Mouse (Mus musculus) CH12.LX (cell line): ENCODE results near the gene Snx30. TPM values are rescaled to one million over a fixed set of nuclear protein-coding genes. Genes with fewer than 3 reads are reported as not detected.

Experiments used
- DNase-seq: peaks from one replicate; pipeline ENCODE4 v3.0.0-alpha.2; 2013; ENCODE audit errors: extremely low read depth
- H3K27ac ChIP-seq: 2 replicates; pipeline ENCODE4 v1.5.1; 2012; ENCODE audit warnings: low read depth, mild to moderate bottlenecking, control low read depth, moderate library complexity; ENCODE audit not compliant: insufficient read depth
- H3K27me3 ChIP-seq: replicated peaks from 2 replicates; pipeline ENCODE3; 2012; ENCODE audit warnings: inconsistent platforms
- H3K36me3 ChIP-seq, 2 experiments: replicated peaks in 1 of 2; 2 replicates each; pipeline versions ENCODE3 to v1.6.1; 2012; ENCODE audit warnings: inconsistent platforms in 1 of 2, low read length in 1 of 2, mild to moderate bottlenecking in 1 of 2, mixed read lengths in 1 of 2, moderate library complexity in 1 of 2; ENCODE audit not compliant: control insufficient read depth in 1 of 2, insufficient read depth in 1 of 2
- H3K4me1 ChIP-seq, 2 experiments: 2 replicates each; pipeline ENCODE4 v1.6.1; 2012; ENCODE audit warnings: inconsistent platforms in 1 of 2, moderate library complexity in 1 of 2; ENCODE audit not compliant: insufficient read depth in 2 of 2, control insufficient read depth in 1 of 2
- H3K4me2 ChIP-seq: 2 replicates; pipeline ENCODE4 v1.6.1; 2012; ENCODE audit warnings: low read depth, mild to moderate bottlenecking, control low read depth; ENCODE audit not compliant: poor library complexity, insufficient read depth, severe bottlenecking
- H3K4me3 ChIP-seq, 3 experiments: fragments of 150-350 bp in 1 of 3; sonication (generic) in 1 of 3; replicated peaks in 1 of 3; 2 replicates each; pipeline versions ENCODE3 to v1.5.1; 2011 to 2012; ENCODE audit warnings: low read depth in 2 of 3, low read length in 2 of 3, mild to moderate bottlenecking in 2 of 3, moderate library complexity in 2 of 3, control low read depth in 1 of 3, improper control_type of control experiment in 1 of 3, inconsistent platforms in 1 of 3, mixed read lengths in 1 of 3; ENCODE audit not compliant: poor library complexity in 1 of 3
- H3K79me2 ChIP-seq: replicated peaks from 2 replicates; pipeline ENCODE4 v1.6.1; 2012; ENCODE audit warnings: mild to moderate bottlenecking, moderate library complexity; ENCODE audit not compliant: control insufficient read depth, poor library complexity, insufficient read depth, severe bottlenecking; ENCODE audit errors: extremely low read depth
- H3K9ac ChIP-seq: 2 replicates; pipeline ENCODE4 v1.6.1; 2012; ENCODE audit warnings: low read depth, mild to moderate bottlenecking, control low read depth, moderate library complexity; ENCODE audit not compliant: insufficient read depth
- H3K9me3 ChIP-seq: replicated peaks from 2 replicates; pipeline ENCODE3; 2012; ENCODE audit warnings: low read length, inconsistent platforms, mixed read lengths
- BHLHE40 ChIP-seq: IDR thresholded peaks from 2 replicates; pipeline ENCODE4 v1.6.1; 2011; ENCODE audit warnings: mild to moderate bottlenecking, low read depth, low read length, improper control_type of control experiment
- CHD2 ChIP-seq: IDR thresholded peaks from 2 replicates; pipeline ENCODE4 v1.6.1; 2011; ENCODE audit warnings: low read length, improper control_type of control experiment
- ELF1 ChIP-seq: IDR thresholded peaks from 2 replicates; pipeline ENCODE4 v1.6.1; 2014; ENCODE audit warnings: low read depth, mild to moderate bottlenecking, inconsistent platforms, low read length, improper control_type of control experiment
- EP300 ChIP-seq: IDR thresholded peaks from 2 replicates; pipeline ENCODE4 v1.6.1; 2011; ENCODE audit warnings: low read length, improper control_type of control experiment
- ETS1 ChIP-seq: conservative IDR thresholded peaks from 2 replicates; pipeline ENCODE4 v1.6.1; 2012; ENCODE audit warnings: low read depth, mild to moderate bottlenecking, inconsistent platforms, low read length, improper control_type of control experiment, moderate library complexity
- IRF4 ChIP-seq: IDR thresholded peaks from 2 replicates; pipeline ENCODE4 v1.6.1; 2014; ENCODE audit warnings: low read depth, mild to moderate bottlenecking, inconsistent platforms, low read length, improper control_type of control experiment
- KAT2A ChIP-seq: IDR thresholded peaks from 2 replicates; pipeline ENCODE4 v1.6.1; 2012; ENCODE audit warnings: low read length, improper control_type of control experiment, inconsistent platforms; ENCODE audit not compliant: insufficient replicate concordance
- MAZ ChIP-seq: IDR thresholded peaks from 2 replicates; pipeline ENCODE4 v1.6.1; 2012; ENCODE audit warnings: low read depth, mild to moderate bottlenecking, inconsistent platforms, low read length, improper control_type of control experiment, moderate library complexity
- MEF2A ChIP-seq: IDR thresholded peaks from 2 replicates; pipeline ENCODE4 v1.6.1; 2014; ENCODE audit warnings: low read depth, mild to moderate bottlenecking, inconsistent platforms, low read length, improper control_type of control experiment, borderline replicate concordance
- MXI1 ChIP-seq: IDR thresholded peaks from 2 replicates; pipeline ENCODE4 v1.6.1; 2011; ENCODE audit warnings: mild to moderate bottlenecking, low read depth, low read length, improper control_type of control experiment
- MYC ChIP-seq: IDR thresholded peaks from 2 replicates; pipeline ENCODE4 v1.6.1; 2011; ENCODE audit warnings: low read depth, mild to moderate bottlenecking, improper control_type of control experiment, low read length
- NELFE ChIP-seq: IDR thresholded peaks from 2 replicates; pipeline ENCODE4 v1.6.1; 2011; ENCODE audit warnings: low read depth, low read length, improper control_type of control experiment
- NRF1 ChIP-seq: IDR thresholded peaks from 2 replicates; pipeline ENCODE4 v1.6.1; 2014; ENCODE audit warnings: low read depth, mild to moderate bottlenecking, inconsistent platforms, low read length, improper control_type of control experiment, moderate library complexity
- PAX5 ChIP-seq: IDR thresholded peaks from 2 replicates; pipeline ENCODE4 v1.6.1; 2012; ENCODE audit warnings: low read length, inconsistent platforms, mixed read lengths
- POLR2A ChIP-seq: IDR thresholded peaks from 2 replicates; pipeline ENCODE4 v1.6.1; 2011; ENCODE audit warnings: low read depth, mild to moderate bottlenecking, improper control_type of control experiment, low read length
- POLR2AphosphoS2 ChIP-seq: IDR thresholded peaks from 2 replicates; pipeline ENCODE4 v1.6.1; 2011; ENCODE audit warnings: low read depth, low read length, improper control_type of control experiment
- RCOR1 ChIP-seq: conservative IDR thresholded peaks from 2 replicates; pipeline ENCODE4 v1.6.1; 2012; ENCODE audit warnings: low read depth, mild to moderate bottlenecking, inconsistent platforms, low read length, improper control_type of control experiment
- SIN3A ChIP-seq: IDR thresholded peaks from 2 replicates; pipeline ENCODE4 v1.6.1; 2012; ENCODE audit warnings: low read length, improper control_type of control experiment, inconsistent platforms
- SMC3 ChIP-seq: IDR thresholded peaks from 2 replicates; pipeline ENCODE4 v1.6.1; 2011; ENCODE audit warnings: low read depth, low read length, improper control_type of control experiment
- TBP ChIP-seq: conservative IDR thresholded peaks from 2 replicates; pipeline ENCODE4 v1.6.1; 2011; ENCODE audit warnings: low read depth, low read length, improper control_type of control experiment
- TCF12 ChIP-seq: IDR thresholded peaks from 2 replicates; pipeline ENCODE4 v1.6.1; 2014; ENCODE audit warnings: low read depth, mild to moderate bottlenecking, inconsistent platforms, low read length, improper control_type of control experiment
- USF1 ChIP-seq: IDR thresholded peaks from 2 replicates; pipeline ENCODE4 v1.6.1; 2014; ENCODE audit warnings: low read depth, mild to moderate bottlenecking, inconsistent platforms, low read length, improper control_type of control experiment
- ZC3H11A ChIP-seq: IDR thresholded peaks from 2 replicates; pipeline ENCODE4 v1.6.1; 2012; ENCODE audit warnings: low read depth, mild to moderate bottlenecking, inconsistent platforms, low read length, improper control_type of control experiment
- ZKSCAN1 ChIP-seq: IDR thresholded peaks from 2 replicates; pipeline ENCODE4 v1.6.1; 2012; ENCODE audit warnings: low read depth, inconsistent platforms, low read length, improper control_type of control experiment, borderline replicate concordance
- ZNF384 ChIP-seq: IDR thresholded peaks from 2 replicates; pipeline ENCODE4 v1.6.1; 2012; ENCODE audit warnings: low read depth, low read length, improper control_type of control experiment, inconsistent platforms
- dilution Hi-C: fragments of 300-500 bp; cut with MboI; formaldehyde crosslinking; loops from 2 replicates; pipeline ENCODE4 v1.14.3; 2020; ENCODE audit warnings: low sequenced_read_pairs; ENCODE audit not compliant: extremely low pct_unique_long_range_greater_than_20kb, extremely low pct_ligation_motif_present
- in situ Hi-C: fragments of 300-500 bp; cut with MboI; formaldehyde crosslinking; loops from 3 replicates; pipeline ENCODE4 v1.14.3; 2019; ENCODE audit warnings: low sequenced_read_pairs, low pct_ligation_motif_present, low pct_unique_long_range_greater_than_20kb, mixed read lengths
- polyA plus RNA-seq: library from polyadenylated mRNA; unstranded; fragments of >175 nt; gene quantifications from 2 replicates; pipeline ENCODE4 v1.2.1, GENCODE M21; 2012; ENCODE audit warnings: low read depth; ENCODE audit not compliant: insufficient read length
- total RNA-seq, 2 experiments: library from RNA; depleted of rRNA; stranded (reverse); fragments of 300-350 nt in 1 of 2; fragments of >200 nt in 1 of 2; gene quantifications; 2 replicates each; pipeline ENCODE4 v1.2.3; 2012 to 2014

The Snx30 gene
- total and polyA plus RNA-seq, 3 experiments, result 7.9 to 16.9 (median 8.4) TPM

- Histone ChIP-seq H3K9ac (0 out of 2 replicates have a peak overlapping the region, but pooled peaks have one; percentile 14), H3K4me3 (no peak overlapping the region), H3K27ac (peak overlapping the region; percentile 38), H3K27me3 (no peaks in the 10 kb centered on the region), H3K36me3 (peaks cover 0 to 40% of the 10 kb centered on the region in 2 experiments), H3K4me1 (peaks cover 31 to 84% of the 10 kb centered on the region in 2 experiments), H3K4me2 (peak overlapping the region; percentile 10), H3K79me2 (peaks cover 6% of the 10 kb centered on the region; the same call in 1 of the 2 replicates), H3K9me3 (peaks cover 4% of the 10 kb centered on the region)
- peak; percentile 74 for DNase-seq
- in situ Hi-C loops (no loop called here), dilution Hi-C loops (no loop called here)
- TF ChIP-seq BHLHE40, result peak; percentile 57; the same call in 1 of the 2 replicates
- no peak for TF ChIP-seq USF1
- peak; percentile 88 for TF ChIP-seq ELF1
- TF ChIP-seq SIN3A, result 0 out of 2 replicates have a peak, but pooled peaks have one; percentile 75
- peak; percentile 42; the same call in 1 of the 2 replicates for TF ChIP-seq ETS1
- TF ChIP-seq ZKSCAN1, result no peak
- no peak for TF ChIP-seq SMC3
- TF ChIP-seq NELFE, result peak; percentile 33; the same call in 1 of the 2 replicates
- TF ChIP-seq MEF2A, result peak; percentile 87
- TF ChIP-seq POLR2A, result peak; percentile 38; the same call in 1 of the 2 replicates
- 0 out of 2 replicates have a peak, but pooled peaks have one; percentile 62 for TF ChIP-seq TBP
- TF ChIP-seq TCF12, result peak; percentile 53
- TF ChIP-seq ZNF384, result peak; percentile 98
- peak; percentile 71 for TF ChIP-seq EP300
- no peak for TF ChIP-seq NRF1
- TF ChIP-seq MYC, result 0 out of 2 replicates have a peak, but pooled peaks have one; percentile 51
- peak; percentile 67 for TF ChIP-seq IRF4
These were observed 9.6 kb downstream of the Snx30 start for GRCm38 (mm10) chr4:59815121-59815810.

- peaks cover 0 to 39% of the 10 kb centered on the region in 2 experiments for H3K36me3 ChIP-seq
- H3K4me2 ChIP-seq, result no peak overlapping the region
- H3K4me3 ChIP-seq, result no peak overlapping the region
- TF ChIP-seq EP300 (no peak), BHLHE40 (no peak), MAZ (no peak), ZKSCAN1 (no peak), ZC3H11A (no peak), KAT2A (no peak), ZNF384 (no peak), MEF2A (no peak), MXI1 (no peak), CHD2 (no peak), ETS1 (no peak), RCOR1 (no peak), POLR2AphosphoS2 (no peak), MYC (no peak), PAX5 (no peak)
- peaks cover 6% of the 10 kb centered on the region; the same call in 1 of the 2 replicates for H3K79me2 ChIP-seq
- H3K27me3 ChIP-seq, result no peaks in the 10 kb centered on the region
- dilution Hi-C loops (no loop called here), in situ Hi-C loops (no loop called here)
- H3K9ac ChIP-seq, result no peak overlapping the region
- no peak overlapping the region for H3K27ac ChIP-seq
- peaks cover 31 to 89% of the 10 kb centered on the region in 2 experiments for H3K4me1 ChIP-seq
- no peak for DNase-seq
- H3K9me3 ChIP-seq, result peaks cover 4% of the 10 kb centered on the region
These were observed 10.4 kb downstream of the Snx30 start for GRCm38 (mm10) chr4:59816016-59816415.
